Mouse (Mus musculus) neural tube, postnatal 0 days (tissue): ENCODE measurements around the gene Orai1. TPM values are rescaled to one million over a fixed set of nuclear protein-coding genes. Genes with fewer than 3 reads are reported as not detected.

ENCODE experiments used
- polyA plus RNA-seq: library from polyadenylated mRNA; unstranded; fragments of >200 nt; fragmentation: Nextera tagmentation; extraction: Ambion mirVana; gene quantifications from 2 replicates; pipeline ENCODE4 v1.2.1, GENCODE M21; 2015

Orai1 gene
- polyA plus RNA-seq, result 21.3 and 25.7 TPM in 2 replicates

DNA sequence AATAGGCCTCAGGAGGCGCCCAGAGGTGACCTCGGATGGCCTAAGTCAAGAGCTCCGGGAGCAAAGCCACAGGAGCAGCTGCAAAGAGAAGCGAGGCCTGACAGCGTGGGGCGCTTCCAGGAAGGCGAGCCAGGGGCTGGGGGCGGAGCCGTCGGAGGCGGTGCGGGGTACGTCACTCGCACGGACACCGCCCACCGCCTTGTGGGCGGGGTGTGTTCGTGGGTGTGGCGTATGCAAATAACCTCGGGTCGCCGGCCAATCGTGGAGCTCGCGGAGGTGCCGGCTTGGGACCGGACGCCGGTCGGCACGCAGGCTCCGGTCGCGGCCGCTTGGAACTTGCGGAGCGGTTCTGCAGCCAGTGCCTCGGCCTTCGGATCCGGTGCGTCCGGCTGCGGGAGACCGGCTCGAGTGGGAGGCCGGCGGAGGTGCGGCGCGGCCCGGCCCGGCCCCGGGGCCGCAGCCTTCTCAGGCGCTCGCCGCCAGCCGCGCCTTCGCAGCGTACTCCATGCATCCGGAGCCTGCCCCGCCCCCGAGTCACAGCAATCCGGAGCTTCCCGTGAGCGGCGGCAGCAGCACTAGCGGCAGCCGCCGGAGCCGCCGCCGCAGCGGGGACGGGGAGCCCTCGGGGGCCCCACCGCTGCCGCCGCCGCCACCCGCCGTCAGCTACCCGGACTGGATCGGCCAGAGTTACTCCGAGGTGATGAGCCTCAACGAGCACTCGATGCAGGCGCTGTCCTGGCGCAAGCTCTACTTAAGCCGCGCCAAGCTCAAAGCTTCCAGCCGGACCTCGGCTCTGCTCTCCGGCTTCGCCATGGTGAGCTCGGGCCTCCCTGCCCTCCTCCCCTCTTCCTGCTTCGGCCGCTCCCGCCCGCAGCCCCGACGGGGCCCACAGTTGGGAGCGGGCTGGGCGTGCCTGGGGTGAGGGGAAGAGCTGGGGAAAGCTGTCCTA is at the start of gene Orai1:
Gene Orai1 (plus strand): TSS at position 322 of the 949 bp plus-strand sequence.

DNA sequence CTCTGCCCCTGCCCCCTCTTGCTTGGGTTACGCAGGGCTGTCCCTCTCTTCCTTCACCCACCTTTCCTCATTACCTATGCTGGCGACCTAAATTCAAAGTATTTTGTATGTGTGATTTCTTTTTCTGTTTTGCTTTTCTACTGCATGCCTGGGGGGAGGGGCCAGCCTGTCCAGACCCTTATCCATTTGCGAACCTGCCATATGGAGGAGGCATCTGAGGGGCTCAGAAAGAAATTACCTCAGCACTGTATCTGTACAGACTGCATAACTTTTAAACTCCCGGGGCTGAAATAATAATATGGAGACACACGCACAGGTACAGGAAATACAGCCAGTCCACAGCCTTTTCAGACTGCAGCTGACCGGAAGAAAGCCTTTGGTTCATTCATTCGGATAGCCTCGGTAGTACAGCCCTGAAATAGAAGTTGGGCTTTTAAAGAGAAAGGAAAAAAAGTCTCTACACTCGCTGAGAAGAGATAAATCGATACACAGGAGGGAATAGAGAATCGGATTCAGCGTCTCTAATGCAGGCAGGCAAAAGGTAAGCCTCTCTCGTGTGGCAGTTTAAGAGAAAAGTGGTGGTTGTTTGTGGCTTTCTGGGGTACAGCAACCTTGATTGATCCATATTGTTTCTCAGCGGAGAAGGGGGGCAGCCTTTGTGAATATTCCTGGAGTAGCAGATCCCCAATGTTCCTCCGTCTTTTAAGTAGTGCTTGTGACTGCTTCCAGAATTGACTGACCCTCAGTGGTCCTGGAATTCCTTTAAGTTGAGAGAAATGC is 25.1 kb upstream of the Orai1 start, which contains the start of gene Kdm2b:
Gene Kdm2b (minus strand): TSS at position 273 of the 780 bp plus-strand sequence.

DNA sequence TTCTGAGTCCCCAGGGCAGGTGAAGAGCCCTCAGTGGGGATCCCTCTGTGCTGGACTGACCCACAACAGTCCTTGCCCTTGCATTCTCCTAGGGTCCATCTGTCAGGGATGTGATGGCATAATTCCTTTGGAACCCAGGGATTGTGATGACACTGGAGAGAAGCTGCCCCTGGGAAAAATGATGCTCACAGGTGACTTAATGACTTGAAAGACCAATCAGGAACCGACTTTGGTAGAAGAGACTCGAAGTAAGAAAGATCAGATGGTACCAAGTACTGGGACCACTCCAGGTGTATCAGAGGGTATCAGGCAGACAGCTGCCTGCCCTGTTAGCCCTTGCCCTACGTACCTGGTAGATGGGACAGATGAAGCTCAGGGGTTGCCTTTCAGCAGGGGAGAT is 32.0 kb downstream of the Orai1 start, which contains the start of gene Morn3:
Gene Morn3 (minus strand): TSS at position 101 of the 400 bp plus-strand sequence.

DNA sequence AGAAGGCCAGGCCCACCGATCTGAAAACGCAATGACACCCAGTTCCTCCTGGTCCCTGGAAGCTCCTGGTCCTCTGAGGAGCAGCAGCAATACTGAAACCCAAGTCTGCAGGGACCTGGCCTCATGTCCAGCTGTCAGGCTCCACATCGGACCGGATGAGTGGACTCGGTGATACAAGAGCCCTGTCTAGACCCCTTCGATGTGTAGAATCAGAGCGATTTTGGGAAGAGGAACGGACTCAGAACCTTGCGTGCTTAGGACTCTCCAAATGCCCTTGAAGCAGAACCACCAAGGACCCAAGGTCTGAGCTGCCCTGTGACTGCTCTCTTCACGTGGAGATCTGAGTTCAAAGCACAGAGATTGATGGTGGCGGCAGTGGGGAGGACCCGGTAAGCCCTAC is 53.2 kb downstream of the Orai1 start, which contains the start of gene Tmem120b:
Gene Tmem120b (plus strand): TSS at position 301 of the 400 bp plus-strand sequence.

Other genes with a start within 250 kb of the Orai1 start
- gene Camkk2, start 235.7 kb upstream of the Orai1 start, polyA plus RNA-seq, result 58.0 and 60.7 TPM in 2 replicates
- gene Anapc5, start 193.7 kb upstream of the Orai1 start, polyA plus RNA-seq, result 300 and 325 TPM in 2 replicates
- gene Rnf34, start 165.0 kb upstream of the Orai1 start, polyA plus RNA-seq, result 38.2 and 38.9 TPM in 2 replicates
- 62.5 and 67.7 TPM in 2 replicates for gene Kdm2b, start 25.3 kb upstream of the Orai1 start, polyA plus RNA-seq
- 1.0 and 1.1 TPM in 2 replicates for gene Morn3, start 31.9 kb downstream of the Orai1 start, polyA plus RNA-seq
- 14.9 and 17.1 TPM in 2 replicates for gene Tmem120b, start 53.3 kb downstream of the Orai1 start, polyA plus RNA-seq
- gene Rhof, start 117.6 kb downstream of the Orai1 start, polyA plus RNA-seq, result 47.6 and 50.3 TPM in 2 replicates
- gene Setd1b, start 127.1 kb downstream of the Orai1 start, polyA plus RNA-seq, result 9.2 and 11.1 TPM in 2 replicates
- 75.8 and 76.3 TPM in 2 replicates for gene Psmd9, start 154.3 kb downstream of the Orai1 start, polyA plus RNA-seq
- gene Hpd, start 167.7 kb downstream of the Orai1 start, polyA plus RNA-seq, result not detected in 2 replicates
- gene Wdr66, start 237.0 kb downstream of the Orai1 start, polyA plus RNA-seq, result 0.97 and 1.4 TPM in 2 replicates